Mouse (Mus musculus) heart, embryonic 16.5 days (tissue): ENCODE data around the gene Tyk2. TPM values are rescaled to one million over a fixed set of nuclear protein-coding genes. Genes with fewer than 3 reads are reported as not detected.

Source experiments
- ATAC-seq: fragments of 200-750 bp; cut with Nextera tagmentation; replicated peaks from 2 replicates; pipeline ENCODE4 v1.8.0; 2017; ENCODE audit warnings: moderate number of reproducible peaks; ENCODE audit not compliant: insufficient read depth, low FRiP score; ENCODE audit errors: extremely low read depth
- H3K27ac ChIP-seq: fragments of 300-500 bp; sonication (generic); 2 replicates; pipeline ENCODE4 v1.5.1; 2014; ENCODE audit warnings: mild to moderate bottlenecking, low read length, control low read depth, moderate library complexity
- H3K27me3 ChIP-seq: fragments of 300-500 bp; sonication (generic); 2 replicates; pipeline ENCODE4 v1.6.1; 2014; ENCODE audit warnings: low read length, mixed read lengths; ENCODE audit not compliant: control insufficient read depth, insufficient read depth
- H3K36me3 ChIP-seq: fragments of 300-500 bp; sonication (generic); 2 replicates; pipeline ENCODE4 v1.6.1; 2014; ENCODE audit not compliant: control insufficient read depth, insufficient read depth
- H3K4me1 ChIP-seq: fragments of 300-500 bp; sonication (generic); 2 replicates; pipeline ENCODE4 v1.6.1; 2014; ENCODE audit warnings: low read length, mixed read lengths; ENCODE audit not compliant: control insufficient read depth, insufficient read depth
- H3K4me2 ChIP-seq: fragments of 300-500 bp; sonication (generic); 2 replicates; pipeline ENCODE4 v1.6.1; 2014; ENCODE audit warnings: low read depth, mild to moderate bottlenecking, control low read depth, low read length
- H3K4me3 ChIP-seq: fragments of 300-500 bp; sonication (generic); 2 replicates; pipeline ENCODE4 v1.5.1; 2014; ENCODE audit warnings: mild to moderate bottlenecking, control low read depth, low read length
- H3K9ac ChIP-seq: fragments of 300-500 bp; sonication (generic); 2 replicates; pipeline ENCODE4 v1.6.1; 2014; ENCODE audit warnings: low read length, control low read depth
- H3K9me3 ChIP-seq: fragments of 300-500 bp; sonication (generic); replicated peaks from 2 replicates; pipeline ENCODE4 v1.6.1; 2016; ENCODE audit warnings: low read length; ENCODE audit not compliant: control insufficient read depth
- WGBS: fragments of 180-500 bp; shearing (Covaris S2); extraction: QIAGEN DNeasy Blood & Tissue Kit; methylation state at CpG from one replicate; pipeline ENCODE4 v1.1.7; 2014; 5-methylcytosine and 5-hydroxymethylcytosine counted together
- polyA plus RNA-seq: library from polyadenylated mRNA; unstranded; fragments of >200 nt; fragmentation: Nextera tagmentation; extraction: Ambion mirVana; gene quantifications from 2 replicates; pipeline ENCODE4 v1.2.1, GENCODE M21; 2015

The Tyk2 gene
- 15.8 and 16.2 TPM in 2 replicates for polyA plus RNA-seq

GRCm38 (mm10) chr9:21131059-21131956, at the start of gene Tyk2:
Gene Tyk2, minus strand, starts transcription at chr9:21131243.
- Histone ChIP-seq H3K4me1 (peaks cover 21% of the 10 kb centered on the region), H3K27me3 (no peaks in the 10 kb centered on the region), H3K9me3 (no peaks in the 10 kb centered on the region), H3K9ac (peak within 1 kb of the TSS; percentile 82), H3K36me3 (peaks cover 8% of the 10 kb centered on the region; the same call in 1 of the 2 replicates), H3K27ac (peak within 1 kb of the TSS; percentile 74), H3K4me2 (peak within 1 kb of the TSS; percentile 81), H3K4me3 (peak within 1 kb of the TSS; percentile 64)
- WGBS: 5% methylated on average over 37 of the region's 37 CpGs
- peak; percentile 90 for ATAC-seq

- WGBS: 78% methylated on average over 1 of the region's 1 CpGs
- no peaks in the 10 kb centered on the region for H3K9me3 ChIP-seq
- peaks cover 19% of the 10 kb centered on the region for H3K4me1 ChIP-seq
- H3K9ac ChIP-seq: no peak overlapping the region
- ATAC-seq: no peak
- H3K27me3 ChIP-seq: no peaks in the 10 kb centered on the region
- no peak overlapping the region for H3K4me2 ChIP-seq
- H3K4me3 ChIP-seq: no peak overlapping the region
- no peaks in the 10 kb centered on the region for H3K36me3 ChIP-seq
- no peak overlapping the region for H3K27ac ChIP-seq
Observed at GRCm38 (mm10) chr9:21180841-21181240, 49.8 kb upstream of the Tyk2 start.

GRCm38 (mm10) chr9:21180402-21180801, 49.4 kb upstream of the Tyk2 start:
- H3K4me3 ChIP-seq: no peak overlapping the region
- 43% methylated on average over 4 of the region's 4 CpGs for WGBS
- H3K9ac ChIP-seq: no peak overlapping the region
- H3K4me2 ChIP-seq: no peak overlapping the region
- H3K36me3 ChIP-seq: no peaks in the 10 kb centered on the region
- H3K9me3 ChIP-seq: no peaks in the 10 kb centered on the region
- H3K27me3 ChIP-seq: no peaks in the 10 kb centered on the region
- no peak overlapping the region for H3K27ac ChIP-seq
- H3K4me1 ChIP-seq: peaks cover 19% of the 10 kb centered on the region
- ATAC-seq: no peak

GRCm38 (mm10) chr9:21172364-21172763, 41.3 kb upstream of the Tyk2 start:
- Histone ChIP-seq H3K36me3 (no peaks in the 10 kb centered on the region), H3K9me3 (no peaks in the 10 kb centered on the region), H3K27ac (no peak overlapping the region), H3K27me3 (no peaks in the 10 kb centered on the region), H3K4me3 (no peak overlapping the region), H3K4me1 (peaks cover 16% of the 10 kb centered on the region), H3K9ac (no peak overlapping the region; the same call in 1 of the 2 replicates), H3K4me2 (no peak overlapping the region)
- no peak for ATAC-seq
- WGBS: 51% methylated on average over 6 of the region's 6 CpGs

GRCm38 (mm10) chr9:21169157-21169556, 38.1 kb upstream of the Tyk2 start:
- H3K27me3 ChIP-seq: peaks cover 24% of the 10 kb centered on the region
- H3K4me3 ChIP-seq: no peak overlapping the region; the same call in 1 of the 2 replicates
- H3K27ac ChIP-seq: peak overlapping the region; percentile 84
- peak overlapping the region; percentile 86 for H3K4me2 ChIP-seq
- ATAC-seq: no peak
- H3K9ac ChIP-seq: peak overlapping the region; percentile 55
- no peaks in the 10 kb centered on the region for H3K36me3 ChIP-seq
- WGBS: 48% methylated on average over 1 of the region's 1 CpGs
- H3K9me3 ChIP-seq: no peaks in the 10 kb centered on the region
- peaks cover 41% of the 10 kb centered on the region for H3K4me1 ChIP-seq

GRCm38 (mm10) chr9:21168161-21169123, 37.4 kb upstream of the Tyk2 start:
- no peaks in the 10 kb centered on the region for H3K36me3 ChIP-seq
- peak overlapping the region; percentile 60 for H3K9ac ChIP-seq
- peak overlapping the region; percentile 38 for H3K4me3 ChIP-seq
- WGBS: 4% methylated on average over 30 of the region's 30 CpGs
- peaks cover 30% of the 10 kb centered on the region for H3K27me3 ChIP-seq
- peak overlapping the region; percentile 86 for H3K4me2 ChIP-seq
- peak; percentile 77 for ATAC-seq
- peaks cover 44% of the 10 kb centered on the region for H3K4me1 ChIP-seq
- peak overlapping the region; percentile 84 for H3K27ac ChIP-seq
- no peaks in the 10 kb centered on the region for H3K9me3 ChIP-seq

- ATAC-seq: no peak
- no peaks in the 10 kb centered on the region for H3K36me3 ChIP-seq
- H3K4me1 ChIP-seq: peaks cover 44% of the 10 kb centered on the region
- WGBS: 42% methylated on average over 10 of the region's 10 CpGs
- H3K4me3 ChIP-seq: peak overlapping the region; percentile 38
- H3K4me2 ChIP-seq: peak overlapping the region; percentile 86
- H3K9ac ChIP-seq: peak overlapping the region; percentile 60
- H3K27ac ChIP-seq: peak overlapping the region; percentile 84
- H3K27me3 ChIP-seq: peaks cover 36% of the 10 kb centered on the region
- no peaks in the 10 kb centered on the region for H3K9me3 ChIP-seq
Observed at GRCm38 (mm10) chr9:21167140-21168097, 36.4 kb upstream of the Tyk2 start.

GRCm38 (mm10) chr9:21166516-21166915, 35.5 kb upstream of the Tyk2 start:
- peak overlapping the region; percentile 86 for H3K4me2 ChIP-seq
- H3K36me3 ChIP-seq: no peaks in the 10 kb centered on the region
- no peak for ATAC-seq
- peak overlapping the region; percentile 56 for H3K4me3 ChIP-seq
- WGBS: 37% methylated on average over 3 of the region's 3 CpGs
- H3K27ac ChIP-seq: no peak overlapping the region; the same call in 1 of the 2 replicates
- H3K4me1 ChIP-seq: peaks cover 45% of the 10 kb centered on the region
- peak overlapping the region; percentile 69; the same call in 1 of the 2 replicates for H3K9ac ChIP-seq
- H3K27me3 ChIP-seq: peaks cover 38% of the 10 kb centered on the region
- no peaks in the 10 kb centered on the region for H3K9me3 ChIP-seq
